Mouse (Mus musculus) bone marrow macrophage, adult 2 months (primary cell): ENCODE measurements around the gene Samd4b.

Experiments used
- CTCF ChIP-seq: IDR thresholded peaks from 2 replicates; pipeline ENCODE4 v1.5.1; 2012; ENCODE audit warnings: low read depth, mild to moderate bottlenecking, low read length, moderate library complexity
- POLR2A ChIP-seq: IDR thresholded peaks from 2 replicates; pipeline ENCODE4 v1.6.1; 2012; ENCODE audit warnings: mild to moderate bottlenecking, low read depth, low read length, borderline replicate concordance

GRCm38 (mm10) chr7:28410841-28411475 lies 187.0 kb downstream of the Samd4b start:
- TF ChIP-seq CTCF, result no peak
- TF ChIP-seq POLR2A, result no peak
